Mouse (Mus musculus) erythroblast, embryonic 14.5 days (primary cell): Measurements from ENCODE around the gene Klhdc8a.

Source experiments
- GATA1 ChIP-seq: IDR thresholded peaks from 2 replicates; pipeline ENCODE4 v1.6.1; 2012; ENCODE audit warnings: low read length, inconsistent platforms, mixed read lengths
- TAL1 ChIP-seq: IDR thresholded peaks from 3 replicates; pipeline ENCODE4 v1.6.1; 2012; ENCODE audit warnings: low read length, inconsistent platforms, mixed read lengths

DNA sequence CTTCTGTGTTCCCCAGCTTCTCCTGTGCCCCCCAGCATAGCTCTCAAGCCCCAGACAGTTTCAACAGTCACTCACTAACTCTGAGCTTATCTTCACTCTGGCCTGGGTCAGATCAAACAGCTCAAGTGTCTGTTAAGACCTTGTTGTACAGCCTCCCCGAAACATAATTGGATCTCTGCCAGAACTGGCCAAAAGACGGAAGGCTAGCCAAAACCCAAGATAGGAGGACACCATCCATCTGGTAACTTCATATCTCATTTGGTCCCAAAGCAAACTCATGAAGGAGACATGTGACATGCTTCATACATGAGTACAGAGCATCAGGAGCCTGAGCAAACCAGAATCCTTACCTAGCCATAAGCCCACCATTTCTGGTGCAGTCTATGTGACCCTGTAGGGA lies 13.6 kb downstream of the Klhdc8a start:
- TF ChIP-seq GATA1 (no peak), TAL1 (no peak)
